Mouse (Mus musculus): ENCODE results near the gene Gm5447.

DNA sequence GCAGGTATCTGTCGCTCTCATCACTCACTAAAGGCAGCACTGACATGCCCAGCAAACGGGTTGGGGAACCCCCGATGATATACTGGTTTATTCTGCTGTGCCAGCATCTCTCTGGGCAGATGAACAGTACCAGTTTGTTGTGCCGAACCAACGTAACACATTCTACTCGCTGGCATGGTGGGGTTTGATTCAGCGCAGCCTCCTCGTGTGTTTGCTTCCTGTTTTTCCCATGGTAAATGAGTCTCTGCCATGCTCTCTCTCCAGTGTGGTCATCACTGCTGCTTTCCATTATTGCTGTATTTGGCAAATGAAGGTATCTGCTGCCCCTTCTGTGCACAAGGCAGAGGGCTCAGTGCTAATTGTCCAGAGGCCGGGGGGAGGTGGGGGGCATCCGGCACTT is 15.7 kb downstream of the Gm5447 start:
- TF ChIP-seq CTCF (IDR thresholded peaks at IDR 0.05; ENCODE audit: low read depth) (no peak), EP300 (optimal IDR thresholded peaks at IDR 0.05) (no peak)

Measured in stomach, postnatal 0 days (tissue).